Mouse (Mus musculus) gastrocnemius, postnatal 25 days (tissue): ENCODE results near the gene Rps6ka1. TPM values are rescaled to one million over a fixed set of nuclear protein-coding genes. Genes with fewer than 3 reads are reported as not detected.

Experiments
- DNase-seq: peaks from one replicate; pipeline ENCODE4 v3.0.0; 2022
- total RNA-seq, 2 experiments: library from RNA; stranded (reverse); gene quantifications; 1 replicate in 1 of 2; 2 replicates in 1 of 2; pipeline ENCODE4 v1.2.3; 2021

Gene Rps6ka1
- total RNA-seq, 2 experiments from 2014 or later: 4.0 to 4.3 TPM

GRCm38 (mm10) chr4:133897431-133897891 lies 9.9 kb upstream of the Rps6ka1 start:
- no peak for DNase-seq

- no peak for DNase-seq
Measured at GRCm38 (mm10) chr4:133896984-133897383, 9.4 kb upstream of the Rps6ka1 start.

- DNase-seq: no peak
Measured at GRCm38 (mm10) chr4:133896002-133896401, 8.4 kb upstream of the Rps6ka1 start.

- no peak for DNase-seq
Measured at GRCm38 (mm10) chr4:133887249-133887648, 348 bp downstream of the Rps6ka1 start.

GRCm38 (mm10) chr4:133885991-133886501 lies 1.6 kb downstream of the Rps6ka1 start:
- no peak for DNase-seq

- DNase-seq: no peak
Measured at GRCm38 (mm10) chr4:133885331-133885730, 2.3 kb downstream of the Rps6ka1 start.

GRCm38 (mm10) chr4:133884888-133885287 lies 2.7 kb downstream of the Rps6ka1 start:
- no peak for DNase-seq

GRCm38 (mm10) chr4:133884127-133884753 lies 3.4 kb downstream of the Rps6ka1 start:
- DNase-seq: no peak

- DNase-seq: no peak
Measured at GRCm38 (mm10) chr4:133881851-133882250, 5.7 kb downstream of the Rps6ka1 start.

GRCm38 (mm10) chr4:133881399-133881798 lies 6.2 kb downstream of the Rps6ka1 start:
- peak; percentile 54 for DNase-seq

- no peak for DNase-seq
Measured at GRCm38 (mm10) chr4:133879145-133879902, 8.3 kb downstream of the Rps6ka1 start.

- no peak for DNase-seq
Measured at GRCm38 (mm10) chr4:133877850-133878755, 9.5 kb downstream of the Rps6ka1 start.

GRCm38 (mm10) chr4:133874865-133875517 lies 12.6 kb downstream of the Rps6ka1 start:
- DNase-seq: no peak

GRCm38 (mm10) chr4:133873926-133874864 lies 13.4 kb downstream of the Rps6ka1 start:
- no peak for DNase-seq

GRCm38 (mm10) chr4:133873431-133873851 lies 14.2 kb downstream of the Rps6ka1 start:
- no peak for DNase-seq

GRCm38 (mm10) chr4:133872812-133873300 lies 14.7 kb downstream of the Rps6ka1 start:
- peak; percentile 55 for DNase-seq

GRCm38 (mm10) chr4:133872222-133872811 lies 15.3 kb downstream of the Rps6ka1 start:
- DNase-seq: no peak

- DNase-seq: no peak
Measured at GRCm38 (mm10) chr4:133865231-133865630, 22.4 kb downstream of the Rps6ka1 start.

- no peak for DNase-seq
Measured at GRCm38 (mm10) chr4:133864380-133864981, 23.1 kb downstream of the Rps6ka1 start.
